Mouse (Mus musculus): ENCODE measurements at regions not wholly inside any gene's neighbourhood (a gene's known extent, or its start where the extent isn't known, plus 50 kb on each side); places are given as distances from the start of the nearest gene placed in this dataset.
A peak's percentile ranks its signal among the peaks of the same experiment; 100 is the strongest.

DNA sequence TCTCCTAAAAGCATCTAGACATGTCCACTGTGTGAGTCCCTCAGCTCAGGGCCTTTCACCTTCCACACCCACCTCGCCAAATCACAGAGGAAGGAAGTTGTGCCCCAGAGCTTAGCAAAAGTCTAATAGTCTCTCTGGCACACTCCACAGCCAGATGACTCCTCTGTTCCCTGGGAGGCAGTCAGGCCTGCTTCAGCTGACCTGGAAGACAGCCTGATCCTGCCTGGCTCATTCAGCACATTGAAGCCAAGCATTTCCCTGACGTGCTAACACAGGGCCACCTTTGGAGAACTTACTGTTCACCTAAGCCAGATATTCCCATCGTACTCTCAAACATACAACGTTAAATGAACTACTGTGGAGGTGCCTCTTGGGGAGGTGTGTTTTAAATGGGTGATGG, 87.2 kb upstream of the Nphp3 start:
- intact Hi-C loops (cut with DNase I), result no loop called here
- no peak for DNase-seq (ENCODE audit: low spot score in 2 of 2)

DNA sequence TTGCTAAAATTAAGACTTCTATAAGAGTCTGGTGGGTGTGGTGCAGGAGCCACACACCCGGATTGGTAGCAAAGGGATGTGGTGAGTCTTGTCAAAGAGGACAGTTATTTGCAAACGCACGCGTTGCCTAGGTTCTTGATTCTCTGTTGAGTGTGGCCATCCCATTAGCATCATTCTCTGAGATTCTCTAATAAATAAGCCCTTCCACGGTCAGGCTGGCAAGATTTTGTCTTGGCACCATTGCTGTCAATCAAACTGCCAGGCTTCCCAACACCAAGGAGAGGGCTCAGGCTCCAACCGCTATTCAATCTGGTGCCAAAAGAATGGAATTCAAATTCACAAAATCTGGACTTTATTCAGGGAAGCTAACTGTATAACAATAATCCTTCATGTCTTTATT, 84.6 kb upstream of the Nphp3 start:
- intact Hi-C loops (cut with DNase I), result no loop called here
- DNase-seq (ENCODE audit: low spot score in 2 of 2), result no peak

DNA sequence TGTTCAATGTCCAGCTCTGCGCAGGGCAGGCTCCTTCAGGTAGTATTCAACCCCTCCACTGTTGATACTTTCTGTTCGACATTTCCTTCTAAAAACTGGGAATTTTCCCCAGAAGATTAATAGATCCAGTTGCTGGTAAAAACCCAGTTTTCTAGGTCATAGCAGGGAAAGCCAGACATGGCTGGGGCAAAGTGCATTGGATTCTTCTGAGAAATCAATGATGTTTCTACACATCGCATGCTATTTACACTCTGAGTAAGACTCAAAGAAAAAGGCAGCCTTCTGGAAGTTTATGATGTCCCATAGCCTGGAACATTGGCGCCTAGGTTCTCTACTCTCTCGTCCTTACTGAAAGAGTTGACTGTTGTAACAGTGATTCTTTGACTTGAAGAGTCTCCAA, 80.0 kb upstream of the Nphp3 start:
- intact Hi-C loops (cut with DNase I), result no loop called here
- DNase-seq (ENCODE audit: low spot score in 2 of 2), result no peak

GRCm38 (mm10) chr9:103924641-103925040, 77.7 kb upstream of the Nphp3 start:
- no peak for DNase-seq (ENCODE audit: low spot score in 2 of 2)
- intact Hi-C loops (cut with DNase I), result no loop called here

GRCm38 (mm10) chr9:103925486-103925885, 76.9 kb upstream of the Nphp3 start:
- DNase-seq (ENCODE audit: low spot score in 2 of 2), result no peak

GRCm38 (mm10) chr9:103928744-103929527, 73.4 kb upstream of the Nphp3 start:
- intact Hi-C loops (cut with DNase I), result no loop called here
- no peak for DNase-seq (ENCODE audit: low spot score in 2 of 2)

More at GRCm38 (mm10) chr9:103925486-103925885, 76.9 kb upstream of the Nphp3 start:
- intact Hi-C loops (cut with DNase I), result no loop called here

DNA sequence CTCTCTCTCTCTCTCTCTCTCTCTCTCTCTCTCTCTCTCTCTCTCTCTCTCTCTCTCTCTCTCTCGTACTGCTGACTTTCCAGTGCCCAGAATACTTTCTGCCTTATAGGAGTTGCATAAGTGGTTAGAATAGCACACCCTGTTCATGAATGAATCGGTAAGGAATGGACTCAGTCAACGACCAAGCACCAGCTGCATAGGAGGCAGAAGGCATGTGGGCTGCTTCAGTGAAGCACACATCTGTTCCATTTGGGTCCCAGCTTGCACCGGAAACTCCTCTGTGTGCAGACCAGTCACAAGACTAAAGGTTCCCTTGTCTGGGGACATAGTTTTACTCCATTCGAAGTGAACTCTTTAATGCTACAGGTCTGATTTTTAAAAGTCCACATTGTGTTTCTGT, 64.3 kb upstream of the Nphp3 start:
- DNase-seq (ENCODE audit: low spot score in 2 of 2), result peak; percentile 41 to 54
- intact Hi-C loops (cut with DNase I), result no loop called here

- intact Hi-C loops (cut with DNase I), result no loop called here
- DNase-seq (ENCODE audit: low spot score in 2 of 2), result no peak
These were observed 62.3 kb upstream of the Nphp3 start for GRCm38 (mm10) chr9:103940010-103940409.

GRCm38 (mm10) chr9:103940506-103940905, 61.8 kb upstream of the Nphp3 start:
- intact Hi-C loops (cut with DNase I), result no loop called here
- DNase-seq (ENCODE audit: low spot score in 2 of 2), result no peak

DNA sequence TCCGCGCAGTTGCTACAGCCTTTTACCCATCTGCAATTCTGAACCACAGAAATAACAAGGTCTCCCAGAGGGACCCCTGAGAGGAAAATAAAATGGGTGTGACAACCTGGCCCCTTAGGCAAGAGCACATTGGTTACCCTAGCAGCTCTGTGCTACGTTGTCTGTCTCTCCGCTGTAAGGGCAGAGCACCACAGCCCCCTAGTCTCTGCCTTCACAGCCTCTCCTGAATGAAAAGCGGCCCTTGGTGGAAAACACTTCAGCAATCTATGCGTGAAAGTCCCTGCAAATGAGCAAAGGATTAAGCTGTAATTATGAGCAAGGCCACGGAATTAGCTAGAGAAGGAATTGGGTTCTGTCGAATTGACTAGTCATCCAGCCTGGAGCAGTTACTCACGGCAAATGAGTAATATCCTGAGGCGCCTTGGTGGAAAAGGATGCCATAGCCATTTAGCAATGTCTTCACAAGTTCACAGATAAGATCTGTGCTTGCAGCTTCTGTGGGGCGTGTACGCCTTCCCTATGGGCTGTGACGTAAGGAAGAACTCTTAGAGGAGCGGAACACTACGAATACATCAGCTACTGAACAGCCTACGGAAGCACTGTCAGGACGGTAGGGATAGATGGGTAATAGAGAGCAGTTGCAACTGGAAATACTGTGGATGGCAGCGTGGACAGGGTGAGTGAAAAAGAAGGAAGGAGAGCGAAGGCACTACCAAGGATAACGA, 61.0 kb upstream of the Nphp3 start:
- DNase-seq (ENCODE audit: low spot score in 2 of 2), result no peak
- intact Hi-C loops (cut with DNase I), result no loop called here

- intact Hi-C loops (cut with DNase I), result no loop called here
- no peak for DNase-seq (ENCODE audit: low spot score in 2 of 2)
These were observed 60.5 kb upstream of the Nphp3 start for GRCm38 (mm10) chr9:103941901-103942260.

- intact Hi-C loops (cut with DNase I), result no loop called here
- DNase-seq (ENCODE audit: low spot score in 2 of 2), result peak; percentile 54 to 57
These were observed 56.9 kb upstream of the Nphp3 start for GRCm38 (mm10) chr9:103945406-103945805.

GRCm38 (mm10) chr9:103951799-103952198, 50.5 kb upstream of the Nphp3 start:
- intact Hi-C loops (cut with DNase I), result no loop called here
- DNase-seq (ENCODE audit: low spot score in 2 of 2), result no peak

Measured in left cerebral cortex, postnatal 14 days (tissue).